Mouse (Mus musculus) cerebellum, adult 2 months (tissue): ENCODE measurements around the gene Dixdc1.

Source experiments
- CTCF ChIP-seq: fragments of 200-500 bp; IDR thresholded peaks from 2 replicates; pipeline ENCODE4 v1.5.1; 2011; ENCODE audit warnings: low read depth, mild to moderate bottlenecking, control low read depth, low read length, moderate library complexity, borderline replicate concordance; ENCODE audit not compliant: insufficient read depth
- POLR2A ChIP-seq: fragments of 200-500 bp; IDR thresholded peaks from 2 replicates; pipeline ENCODE4 v1.6.1; 2011; ENCODE audit warnings: low read length, control low read depth, borderline replicate concordance; ENCODE audit not compliant: insufficient read depth

DNA sequence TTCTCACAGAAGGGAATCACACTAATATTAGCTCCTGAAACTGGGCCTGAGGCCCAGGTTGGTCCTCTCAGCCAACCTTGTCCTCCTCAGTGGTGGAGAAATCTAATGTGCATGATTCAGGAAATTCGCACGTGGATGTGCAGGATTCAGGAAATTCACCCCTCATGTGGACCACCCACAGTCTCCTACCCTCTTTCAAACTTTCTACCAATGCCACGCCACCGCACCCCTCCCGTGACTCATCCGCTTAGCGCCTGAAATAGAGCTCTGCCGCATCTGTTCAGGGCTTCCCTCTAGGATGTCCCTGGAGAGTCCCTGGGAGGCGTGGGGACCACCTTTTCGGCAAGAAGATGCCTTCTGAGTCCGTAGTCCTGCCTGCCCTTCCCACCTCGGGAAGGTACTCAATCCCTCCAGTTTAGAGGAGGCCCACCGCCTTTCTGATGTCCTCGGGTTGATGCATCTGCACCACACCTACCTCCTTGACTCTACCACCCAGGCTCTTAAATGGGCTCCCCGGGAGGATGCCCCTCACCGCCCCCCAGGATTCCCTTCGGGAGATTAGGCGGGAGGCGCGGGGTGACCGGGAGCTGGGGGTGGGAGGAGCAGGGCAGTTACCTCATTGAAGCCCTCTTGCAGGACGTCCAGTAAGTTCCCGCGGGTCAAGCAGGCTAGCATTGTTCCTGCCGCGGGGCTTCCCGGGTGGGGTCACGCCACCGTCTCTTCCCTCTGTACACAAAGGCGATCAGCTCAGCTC lies 12.0 kb downstream of the Dixdc1 start:
- TF ChIP-seq POLR2A (no peak), CTCF (no peak)
